Mouse (Mus musculus): ENCODE data around the gene Dut. TPM values are rescaled to one million over a fixed set of nuclear protein-coding genes. Genes with fewer than 3 reads are reported as not detected.
A peak's percentile ranks its signal among the peaks of the same experiment; 100 is the strongest.

Dut gene
- polyA plus RNA-seq, 1 experiment from 2014 or later = 176 TPM

DNA sequence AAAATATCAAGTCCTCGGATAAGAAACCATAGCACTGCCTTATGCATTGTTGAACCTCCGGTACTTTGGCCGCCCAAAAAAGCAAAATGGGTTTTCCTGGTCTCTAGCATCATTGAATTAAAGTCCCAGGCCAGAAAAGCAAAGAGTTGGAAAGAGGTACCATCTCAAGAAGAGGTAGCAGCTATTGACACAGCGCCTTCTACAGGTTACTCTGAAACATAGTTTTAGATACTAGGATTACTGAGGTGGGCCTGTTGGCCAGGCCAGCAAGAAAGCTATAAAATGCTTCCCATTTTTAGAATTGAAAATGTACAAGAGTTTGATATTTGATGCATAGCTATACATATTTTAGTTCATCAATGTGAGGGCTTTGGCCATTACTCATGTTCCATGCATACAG is 2.9 kb downstream of the Dut start:
- no peak overlapping the region for H3K4me3 ChIP-seq (ENCODE audit: low read depth, low read length)
- H3K27ac ChIP-seq (ENCODE audit: low read depth, low read length) = no peak overlapping the region
- ATAC-seq (ENCODE audit: low FRiP score) (no peak), DNase-seq (ENCODE audit: low spot score) (no peak)
- H3K9ac ChIP-seq (ENCODE audit: low read depth, low read length) = no peak overlapping the region
- H3K4me1 ChIP-seq (replicated peaks; ENCODE audit: control insufficient read depth, insufficient read depth, low read length) = no peaks in the 10 kb centered on the region
- H3K9me3 ChIP-seq (ENCODE audit: control insufficient read depth, low read length) = no peaks in the 10 kb centered on the region
- H3K36me3 ChIP-seq (ENCODE audit: control insufficient read depth, insufficient read depth, low read length) = peaks cover 7% of the 10 kb centered on the region
- H3K27me3 ChIP-seq (ENCODE audit: control insufficient read depth, insufficient read depth, low read length) = no peaks in the 10 kb centered on the region
- WGBS = 93% methylated on average over 4 of the region's 4 CpGs
- no peak overlapping the region for H3K4me2 ChIP-seq (replicated peaks; ENCODE audit: low read depth, low read length)

DNA sequence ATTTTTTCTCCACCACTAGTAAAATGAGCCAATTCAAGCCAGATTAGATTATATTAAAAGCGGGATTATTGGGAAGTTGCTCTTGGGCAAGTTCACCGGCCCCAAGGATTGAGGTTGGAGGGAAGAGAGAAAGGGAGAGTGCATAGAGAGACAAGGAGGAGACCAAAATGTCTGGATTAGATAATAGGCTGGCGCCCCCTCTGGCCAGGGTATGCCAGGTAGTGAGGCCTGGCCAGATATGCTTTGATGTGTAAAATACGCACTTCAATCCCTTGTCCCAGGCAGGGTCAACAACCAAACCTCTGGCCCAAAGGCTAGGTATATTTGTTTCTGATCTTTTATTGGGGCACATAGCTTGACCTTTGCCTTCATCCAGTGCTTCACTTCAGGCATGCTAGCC is 4.8 kb downstream of the Dut start:
- Histone ChIP-seq H3K27me3 (ENCODE audit: control insufficient read depth, insufficient read depth, low read length) (no peaks in the 10 kb centered on the region), H3K9ac (ENCODE audit: low read depth, low read length) (no peak overlapping the region), H3K9me3 (ENCODE audit: control insufficient read depth, low read length) (no peaks in the 10 kb centered on the region), H3K4me1 (replicated peaks; ENCODE audit: control insufficient read depth, insufficient read depth, low read length) (no peaks in the 10 kb centered on the region), H3K36me3 (ENCODE audit: control insufficient read depth, insufficient read depth, low read length) (peaks cover 7% of the 10 kb centered on the region), H3K4me2 (replicated peaks; ENCODE audit: low read depth, low read length) (no peak overlapping the region), H3K4me3 (ENCODE audit: low read depth, low read length) (no peak overlapping the region), H3K27ac (ENCODE audit: low read depth, low read length) (no peak overlapping the region)
- WGBS = 86% methylated on average over 4 of the region's 4 CpGs
- DNase-seq (ENCODE audit: low spot score) (no peak), ATAC-seq (ENCODE audit: low FRiP score) (no peak)

DNA sequence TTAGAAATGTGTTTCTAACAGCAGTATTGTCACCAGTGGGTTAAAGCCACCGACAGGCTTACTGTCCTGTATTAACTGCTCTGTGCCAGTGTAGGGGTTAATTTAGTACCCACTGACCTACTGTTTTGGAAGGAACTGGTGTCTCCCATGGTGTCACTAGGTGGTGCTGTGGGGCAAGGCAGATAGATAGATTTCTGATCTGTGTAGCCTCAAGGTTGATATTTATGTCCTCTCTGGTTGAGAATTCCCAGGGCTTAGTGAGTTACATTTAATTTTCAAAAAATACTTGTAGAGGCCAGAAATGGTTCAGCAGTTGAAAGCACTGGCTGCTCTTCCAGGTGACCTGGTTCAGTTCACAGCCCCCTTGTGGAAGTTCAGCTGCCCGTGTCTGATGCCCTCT is 5.3 kb downstream of the Dut start:
- Histone ChIP-seq H3K27ac (ENCODE audit: low read depth, low read length) (no peak overlapping the region), H3K4me1 (replicated peaks; ENCODE audit: control insufficient read depth, insufficient read depth, low read length) (no peaks in the 10 kb centered on the region), H3K9me3 (ENCODE audit: control insufficient read depth, low read length) (no peaks in the 10 kb centered on the region), H3K36me3 (ENCODE audit: control insufficient read depth, insufficient read depth, low read length) (peaks cover 11% of the 10 kb centered on the region), H3K4me3 (ENCODE audit: low read depth, low read length) (no peak overlapping the region), H3K27me3 (ENCODE audit: control insufficient read depth, insufficient read depth, low read length) (no peaks in the 10 kb centered on the region), H3K4me2 (replicated peaks; ENCODE audit: low read depth, low read length) (no peak overlapping the region), H3K9ac (ENCODE audit: low read depth, low read length) (no peak overlapping the region)
- ATAC-seq (ENCODE audit: low FRiP score) (no peak), DNase-seq (ENCODE audit: low spot score) (peak; percentile 62)
- 64% methylated on average over 2 of the region's 2 CpGs for WGBS

DNA sequence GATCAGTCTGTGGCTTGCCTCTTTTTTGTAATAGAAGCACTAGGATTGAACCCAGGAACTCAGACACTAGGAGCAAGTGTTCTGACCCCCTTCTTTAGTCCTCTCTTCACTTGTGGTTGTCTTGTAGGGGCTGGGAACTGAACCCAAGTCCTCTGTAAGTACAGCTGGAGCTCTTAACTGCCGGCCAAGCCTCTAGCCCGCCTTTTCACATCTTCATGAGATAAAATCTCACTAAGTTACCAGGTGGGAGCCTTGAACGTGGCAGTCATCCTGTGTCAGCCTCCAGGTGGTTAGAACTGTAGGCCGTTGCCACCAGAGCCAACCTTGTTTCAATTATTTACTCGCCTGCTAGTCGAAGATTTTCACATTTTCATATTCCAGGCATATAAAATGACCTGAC is 6.7 kb downstream of the Dut start:
- Histone ChIP-seq H3K4me3 (ENCODE audit: low read depth, low read length) (no peak overlapping the region), H3K4me2 (replicated peaks; ENCODE audit: low read depth, low read length) (no peak overlapping the region), H3K36me3 (ENCODE audit: control insufficient read depth, insufficient read depth, low read length) (peaks cover 11% of the 10 kb centered on the region), H3K27me3 (ENCODE audit: control insufficient read depth, insufficient read depth, low read length) (no peaks in the 10 kb centered on the region), H3K9me3 (ENCODE audit: control insufficient read depth, low read length) (no peaks in the 10 kb centered on the region), H3K9ac (ENCODE audit: low read depth, low read length) (no peak overlapping the region), H3K27ac (ENCODE audit: low read depth, low read length) (no peak overlapping the region), H3K4me1 (replicated peaks; ENCODE audit: control insufficient read depth, insufficient read depth, low read length) (no peaks in the 10 kb centered on the region)
- no peak for ATAC-seq (ENCODE audit: low FRiP score)
- WGBS = 92% methylated on average over 6 of the region's 6 CpGs
- DNase-seq (ENCODE audit: low spot score) = no peak

DNA sequence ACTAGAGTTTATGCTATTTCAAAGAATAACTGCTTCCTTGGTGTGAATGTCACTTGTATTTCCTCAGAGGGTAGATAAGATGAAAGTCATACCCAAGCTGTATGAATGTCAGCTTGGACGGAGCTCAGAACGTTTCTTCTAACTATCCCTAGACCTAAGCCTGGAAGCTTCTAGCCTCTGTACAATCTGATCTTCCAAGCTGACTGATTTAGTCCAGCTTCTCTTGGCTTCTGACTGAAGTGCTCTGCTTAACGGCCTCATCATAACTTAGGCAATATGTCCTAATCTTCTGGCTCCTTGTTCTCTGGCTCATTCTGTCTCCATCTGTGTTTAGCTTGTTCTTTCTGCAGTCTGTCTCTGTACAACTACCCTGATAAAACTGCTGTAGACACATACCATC is 7.6 kb downstream of the Dut start:
- Histone ChIP-seq H3K27me3 (ENCODE audit: control insufficient read depth, insufficient read depth, low read length) (no peaks in the 10 kb centered on the region), H3K27ac (ENCODE audit: low read depth, low read length) (no peak overlapping the region), H3K4me1 (replicated peaks; ENCODE audit: control insufficient read depth, insufficient read depth, low read length) (no peaks in the 10 kb centered on the region), H3K9ac (ENCODE audit: low read depth, low read length) (no peak overlapping the region), H3K36me3 (ENCODE audit: control insufficient read depth, insufficient read depth, low read length) (peaks cover 11% of the 10 kb centered on the region), H3K4me2 (replicated peaks; ENCODE audit: low read depth, low read length) (no peak overlapping the region), H3K4me3 (ENCODE audit: low read depth, low read length) (no peak overlapping the region), H3K9me3 (ENCODE audit: control insufficient read depth, low read length) (no peaks in the 10 kb centered on the region)
- ATAC-seq (ENCODE audit: low FRiP score) (no peak), DNase-seq (ENCODE audit: low spot score) (peak; percentile 10)
- 96% methylated on average over 3 of the region's 3 CpGs for WGBS

DNA sequence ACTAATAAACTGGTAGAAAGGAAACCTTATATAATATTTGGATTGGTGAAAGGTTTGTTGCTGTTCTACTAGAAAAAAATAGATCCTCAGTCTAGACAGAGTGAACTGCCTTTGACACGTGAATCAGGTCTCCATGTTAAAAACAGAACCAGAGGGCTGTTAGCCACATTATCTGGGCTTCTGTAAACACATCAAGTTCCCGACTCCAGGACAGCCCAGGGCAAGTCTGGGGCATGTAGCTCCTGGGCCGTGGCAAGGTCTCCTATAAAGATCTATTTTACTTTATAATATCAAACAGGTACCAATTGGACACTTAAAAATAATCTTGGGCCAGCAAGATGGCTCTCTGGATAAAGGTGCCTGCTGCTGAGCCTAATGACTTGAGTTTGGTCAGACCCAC is 8.9 kb downstream of the Dut start:
- H3K4me2 ChIP-seq (replicated peaks; ENCODE audit: low read depth, low read length) = no peak overlapping the region
- no peak for DNase-seq (ENCODE audit: low spot score)
- no peak for ATAC-seq (ENCODE audit: low FRiP score)
- no peak overlapping the region for H3K9ac ChIP-seq (ENCODE audit: low read depth, low read length)
- no peaks in the 10 kb centered on the region for H3K27me3 ChIP-seq (ENCODE audit: control insufficient read depth, insufficient read depth, low read length)
- peaks cover 11% of the 10 kb centered on the region for H3K36me3 ChIP-seq (ENCODE audit: control insufficient read depth, insufficient read depth, low read length)
- 84% methylated on average over 3 of the region's 3 CpGs for WGBS
- no peaks in the 10 kb centered on the region for H3K9me3 ChIP-seq (ENCODE audit: control insufficient read depth, low read length)
- H3K4me3 ChIP-seq (ENCODE audit: low read depth, low read length) = no peak overlapping the region
- no peak overlapping the region for H3K27ac ChIP-seq (ENCODE audit: low read depth, low read length)
- H3K4me1 ChIP-seq (replicated peaks; ENCODE audit: control insufficient read depth, insufficient read depth, low read length) = no peaks in the 10 kb centered on the region

DNA sequence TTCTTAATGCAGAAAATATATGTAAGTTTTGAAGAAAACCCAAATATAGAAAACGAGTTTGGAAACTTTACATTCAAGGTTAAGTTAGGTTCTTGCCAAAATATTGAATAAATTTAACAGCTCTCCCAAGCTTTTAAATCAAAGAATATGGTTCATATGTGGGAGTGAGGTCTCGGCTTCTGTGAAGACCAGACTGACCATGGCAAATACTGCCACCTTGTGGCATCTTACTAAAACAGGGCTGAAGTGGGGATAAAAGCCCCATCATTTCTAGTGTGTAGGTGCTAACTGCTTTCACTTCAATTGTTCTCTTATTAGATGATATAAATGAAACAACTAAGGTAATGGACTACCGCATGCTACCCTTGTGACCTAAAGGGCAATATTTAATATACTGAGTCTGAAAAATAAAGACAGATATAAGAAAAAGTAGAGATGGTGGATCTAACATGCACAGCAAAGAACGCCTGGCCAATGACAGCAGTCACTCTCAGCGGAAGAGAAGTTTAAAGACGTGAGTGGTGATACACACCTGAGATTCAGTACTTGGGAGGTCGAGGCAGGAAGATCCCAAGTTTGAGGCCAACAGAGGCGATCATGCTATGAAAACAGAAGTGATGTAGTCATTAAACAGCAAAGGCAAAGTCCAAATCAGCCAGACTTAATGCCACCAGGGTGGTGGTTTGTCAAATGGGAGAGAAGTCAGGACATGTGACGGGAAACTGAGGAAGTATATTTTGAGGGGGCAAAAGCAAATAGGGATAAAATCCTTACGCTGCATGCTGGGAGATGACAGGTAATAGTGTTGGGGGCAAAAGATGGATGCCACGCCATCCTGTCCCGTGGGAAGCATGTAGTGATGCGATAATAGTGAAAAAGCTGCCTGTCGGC is 12.5 kb downstream of the Dut start:
- Histone ChIP-seq H3K27ac (ENCODE audit: low read depth, low read length) (no peak overlapping the region), H3K9me3 (ENCODE audit: control insufficient read depth, low read length) (no peaks in the 10 kb centered on the region), H3K9ac (ENCODE audit: low read depth, low read length) (no peak overlapping the region), H3K4me2 (replicated peaks; ENCODE audit: low read depth, low read length) (no peak overlapping the region), H3K4me1 (replicated peaks; ENCODE audit: control insufficient read depth, insufficient read depth, low read length) (no peaks in the 10 kb centered on the region), H3K4me3 (ENCODE audit: low read depth, low read length) (no peak overlapping the region), H3K36me3 (ENCODE audit: control insufficient read depth, insufficient read depth, low read length) (peaks cover 4% of the 10 kb centered on the region; the same call in 1 of the 2 replicates), H3K27me3 (ENCODE audit: control insufficient read depth, insufficient read depth, low read length) (no peaks in the 10 kb centered on the region)
- DNase-seq (ENCODE audit: low spot score) = peak; percentile 45
- WGBS = 85% methylated on average over 14 of the region's 14 CpGs
- no peak for ATAC-seq (ENCODE audit: low FRiP score)

DNA sequence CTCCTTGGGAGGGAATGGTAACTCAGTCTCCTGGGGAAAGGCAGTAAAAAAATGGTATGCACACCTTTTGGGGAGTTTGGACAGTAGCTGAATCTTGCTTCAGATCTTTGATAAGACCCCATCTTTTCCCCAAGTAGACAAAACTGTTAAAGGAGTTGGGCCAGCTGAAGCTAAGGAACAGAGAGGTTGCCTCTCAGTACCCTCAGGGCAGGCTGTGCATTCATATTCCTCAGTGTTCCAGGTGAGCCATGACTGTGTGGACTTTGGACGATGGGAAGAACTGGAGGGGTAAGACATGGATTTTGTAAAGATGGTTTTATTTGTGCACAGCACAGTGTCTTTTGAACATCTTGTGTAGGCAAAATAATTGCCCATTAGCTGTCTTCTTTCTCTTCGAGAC is 13.3 kb downstream of the Dut start:
- H3K4me1 ChIP-seq (replicated peaks; ENCODE audit: control insufficient read depth, insufficient read depth, low read length) = no peaks in the 10 kb centered on the region
- H3K9ac ChIP-seq (ENCODE audit: low read depth, low read length) = no peak overlapping the region
- no peak overlapping the region for H3K27ac ChIP-seq (ENCODE audit: low read depth, low read length)
- ATAC-seq (ENCODE audit: low FRiP score) (no peak), DNase-seq (ENCODE audit: low spot score) (no peak)
- H3K4me2 ChIP-seq (replicated peaks; ENCODE audit: low read depth, low read length) = no peak overlapping the region
- no peaks in the 10 kb centered on the region for H3K9me3 ChIP-seq (ENCODE audit: control insufficient read depth, low read length)
- WGBS = 86% methylated on average over 2 of the region's 2 CpGs
- H3K4me3 ChIP-seq (ENCODE audit: low read depth, low read length) = no peak overlapping the region
- H3K36me3 ChIP-seq (ENCODE audit: control insufficient read depth, insufficient read depth, low read length) = peaks cover 4% of the 10 kb centered on the region; the same call in 1 of the 2 replicates
- no peaks in the 10 kb centered on the region for H3K27me3 ChIP-seq (ENCODE audit: control insufficient read depth, insufficient read depth, low read length)

DNA sequence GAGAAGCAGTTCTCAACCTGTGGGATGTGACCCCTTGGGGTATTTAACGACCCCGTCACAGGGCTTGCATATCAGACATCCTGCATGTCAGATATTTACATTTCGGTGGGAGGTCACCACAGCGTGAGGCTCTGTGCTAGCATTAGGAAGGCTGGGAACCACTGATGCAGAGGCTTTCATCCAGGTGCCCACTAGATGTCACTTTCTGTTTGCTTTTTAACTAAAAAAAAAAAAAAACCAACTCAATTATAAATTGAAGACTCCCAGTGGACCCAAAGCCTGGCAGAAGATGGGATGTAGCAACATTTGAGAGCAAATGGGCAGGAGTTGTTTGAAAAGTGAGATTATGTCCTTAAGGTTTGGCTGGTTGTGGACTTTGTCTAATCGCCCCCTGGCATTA is 16.1 kb downstream of the Dut start:
- Histone ChIP-seq H3K4me3 (ENCODE audit: low read depth, low read length) (no peak overlapping the region), H3K4me2 (replicated peaks; ENCODE audit: low read depth, low read length) (no peak overlapping the region), H3K27me3 (ENCODE audit: control insufficient read depth, insufficient read depth, low read length) (no peaks in the 10 kb centered on the region), H3K9ac (ENCODE audit: low read depth, low read length) (no peak overlapping the region), H3K4me1 (replicated peaks; ENCODE audit: control insufficient read depth, insufficient read depth, low read length) (no peaks in the 10 kb centered on the region), H3K27ac (ENCODE audit: low read depth, low read length) (no peak overlapping the region), H3K36me3 (ENCODE audit: control insufficient read depth, insufficient read depth, low read length) (no peaks in the 10 kb centered on the region), H3K9me3 (ENCODE audit: control insufficient read depth, low read length) (no peaks in the 10 kb centered on the region)
- peak; percentile 34 for DNase-seq (ENCODE audit: low spot score)
- WGBS = 23% methylated on average over 5 of the region's 5 CpGs
- peak; percentile 53; the same call in 1 of the 2 replicates for ATAC-seq (ENCODE audit: low FRiP score)

Measured in hindbrain, embryonic 11.5 days (tissue).